Mouse (Mus musculus) thymus, postnatal 36 days (tissue): ENCODE results near the gene Fmn2.

ENCODE experiments used
- DNase-seq, 2 experiments: peaks; one replicate each; pipeline ENCODE4 v3.0.0; 2022; ENCODE audit warnings: mixed read lengths in 2 of 2

Fmn2 gene

GRCm38 (mm10) chr1:174836861-174837260 is 335.2 kb downstream of the Fmn2 start:
- no peak for DNase-seq

- DNase-seq = no peak
Measured at GRCm38 (mm10) chr1:174844786-174845185, 343.2 kb downstream of the Fmn2 start.

GRCm38 (mm10) chr1:174856188-174856587 is 354.6 kb downstream of the Fmn2 start:
- DNase-seq = no peak

DNA sequence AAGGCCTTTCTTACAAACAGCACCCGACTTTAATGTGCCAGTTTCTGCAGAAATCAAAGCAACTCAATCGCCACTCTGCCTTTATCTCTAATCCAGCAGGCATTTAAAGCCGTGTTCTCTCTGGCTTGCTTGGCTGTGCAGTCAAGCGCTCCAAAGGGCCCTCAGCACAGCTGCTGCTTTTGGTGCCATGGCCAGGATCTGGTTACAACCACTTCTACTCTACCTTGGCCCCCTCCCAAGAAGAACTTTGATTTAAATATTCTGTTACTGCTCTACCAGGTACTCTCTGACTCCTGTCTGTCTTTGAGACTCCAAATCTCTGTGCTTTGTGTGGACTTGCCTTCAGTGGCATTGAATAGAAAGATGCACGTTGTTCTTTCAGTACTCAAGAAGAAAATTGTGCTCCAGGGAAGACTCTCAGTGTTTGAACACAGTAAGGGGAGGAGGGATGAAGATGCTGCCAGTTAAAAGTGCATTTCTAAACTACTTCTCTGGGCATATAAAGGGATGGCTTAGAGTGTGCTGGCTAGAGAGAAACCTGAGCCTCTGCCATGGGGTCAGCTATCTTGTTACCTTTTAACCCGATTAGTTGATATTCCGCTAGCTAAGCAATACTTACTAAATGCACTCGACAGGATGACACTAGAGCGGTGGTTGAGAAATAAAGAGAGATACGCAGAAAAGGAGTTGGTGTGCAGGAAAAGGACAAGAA is 358.9 kb downstream of the Fmn2 start:
- DNase-seq = no peak
